Mouse (Mus musculus) kidney, adult 18-20 months (tissue): ENCODE results near the gene Vwa7.
"Not testable (repeated sequence)": the region's sequence is repeated elsewhere in the genome, so short reads cannot be mapped to it uniquely, and the experiment has no call there.

Experiments
- DNase-seq: peaks from one replicate; pipeline ENCODE4 v3.0.0; 2021

Gene Vwa7

DNA sequence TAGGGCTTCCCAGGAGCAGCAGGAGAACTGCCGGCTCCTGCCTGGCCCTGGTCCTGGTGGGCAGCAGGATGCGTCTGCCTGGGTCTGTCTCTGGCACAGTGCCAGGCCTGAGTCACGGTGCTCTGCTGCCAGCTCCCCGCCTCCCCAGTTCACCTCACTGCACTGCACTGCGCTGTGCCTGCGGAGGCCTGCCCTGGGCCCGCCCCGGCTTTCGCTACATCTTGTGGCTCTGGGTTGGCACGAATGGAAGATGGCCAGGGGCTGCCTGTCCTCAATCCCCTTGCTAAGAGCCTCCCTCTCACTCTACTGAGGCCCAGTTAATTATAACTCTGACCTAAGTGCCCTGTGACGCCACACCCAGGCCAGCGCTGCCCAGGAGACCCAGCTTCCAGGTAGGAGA is at the start of gene Vwa7:
Vwa7 (plus strand) TSS at position 204 of the 400 bp plus-strand sequence.
- DNase-seq: peak; percentile 33

DNA sequence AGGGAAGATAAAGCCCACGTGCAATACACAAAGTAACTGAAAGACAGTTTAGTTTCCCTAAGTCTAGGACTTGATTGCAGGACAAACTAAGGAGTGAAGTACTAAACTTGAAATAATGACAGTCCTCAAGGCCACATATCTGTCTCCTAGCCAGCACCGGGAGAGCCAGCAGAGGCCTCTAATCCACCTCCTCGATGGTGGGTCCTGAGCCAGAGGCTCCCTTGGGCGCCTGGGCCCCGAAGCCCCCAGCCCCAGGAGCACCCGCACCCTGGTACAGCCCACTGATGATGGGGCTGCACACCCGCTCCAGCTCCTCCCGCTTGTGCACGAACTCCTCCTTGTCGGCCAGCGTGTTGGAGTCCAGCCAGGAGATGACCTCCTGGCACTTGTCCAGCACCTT is 46.6 kb upstream of the Vwa7 start, which contains the start of gene Gm20481:
Gm20481 (plus strand) TSS at position 91 of the 400 bp plus-strand sequence.
- not testable (repeated sequence) for DNase-seq

- not testable (repeated sequence) for DNase-seq
Observed at GRCm38 (mm10) chr17:34970850-34971249, 45.5 kb upstream of the Vwa7 start.

GRCm38 (mm10) chr17:34971694-34972068 is 44.7 kb upstream of the Vwa7 start:
- peak; percentile 41 for DNase-seq

GRCm38 (mm10) chr17:34972069-34972749 is 44.2 kb upstream of the Vwa7 start, which contains the start of the genes Hspa1a and Hspa1l:
Gene Hspa1a, minus strand, starts transcription at chr17:34972156.
Gene Hspa1l, plus strand, starts transcription at chr17:34972703.
- DNase-seq: peak; percentile 96

DNA sequence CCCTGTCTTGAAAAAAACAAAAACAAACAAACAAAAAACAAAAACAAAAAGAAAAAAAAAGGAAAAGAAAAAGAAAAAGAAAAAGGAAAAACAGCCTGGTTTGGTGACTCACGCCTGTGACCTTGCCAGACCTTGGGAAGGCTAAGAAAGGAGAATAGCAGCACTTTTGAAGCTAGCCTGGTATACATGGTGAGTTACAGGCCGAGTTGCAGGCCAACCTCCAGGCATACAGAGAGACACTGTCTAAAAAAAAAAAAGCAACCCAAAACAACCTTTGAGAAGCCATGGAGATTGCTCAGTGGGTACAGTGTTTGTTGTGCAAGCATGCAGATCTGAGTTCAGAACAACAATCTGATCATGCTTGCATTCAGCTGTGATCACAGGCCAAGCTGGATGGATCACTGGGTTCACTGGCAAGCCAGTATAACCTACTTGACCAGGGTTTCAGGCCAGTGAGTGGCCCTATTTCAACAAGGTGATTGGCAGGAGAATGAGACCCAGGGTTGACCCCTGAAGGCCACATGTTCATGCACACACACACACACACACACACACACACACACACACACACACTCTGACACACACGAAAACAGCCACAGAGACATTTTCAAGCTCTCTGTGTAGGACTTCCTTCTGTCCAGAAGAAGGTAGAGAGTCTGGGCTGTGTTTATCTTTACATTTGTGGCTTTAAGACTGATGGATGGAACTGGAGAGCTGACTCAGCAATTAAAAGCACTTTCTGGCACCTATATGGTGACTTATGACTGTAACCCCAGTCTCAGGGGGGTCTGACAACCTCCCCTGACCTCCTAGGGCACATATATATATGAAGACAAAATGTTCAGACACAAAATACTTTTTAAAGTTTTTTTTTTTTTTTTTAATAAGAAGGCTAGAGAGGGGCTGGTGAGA is 40.5 kb upstream of the Vwa7 start:
- no peak for DNase-seq

- DNase-seq: no peak
Observed at GRCm38 (mm10) chr17:34977000-34977399, 39.4 kb upstream of the Vwa7 start.

DNA sequence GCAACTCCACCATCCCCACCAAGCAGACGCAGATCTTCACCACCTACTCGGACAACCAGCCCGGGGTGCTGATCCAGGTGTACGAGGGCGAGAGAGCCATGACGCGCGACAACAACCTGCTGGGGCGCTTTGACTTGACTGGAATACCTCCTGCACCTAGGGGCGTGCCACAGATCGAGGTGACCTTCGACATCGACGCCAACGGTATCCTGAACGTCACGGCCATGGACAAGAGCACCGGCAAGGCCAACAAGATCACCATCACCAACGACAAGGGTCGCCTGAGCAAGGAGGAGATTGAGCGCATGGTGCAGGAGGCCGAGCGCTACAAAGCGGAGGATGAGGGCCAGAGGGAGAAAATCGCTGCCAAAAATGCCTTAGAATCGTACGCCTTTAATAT is 38.1 kb upstream of the Vwa7 start:
- no peak for DNase-seq

DNA sequence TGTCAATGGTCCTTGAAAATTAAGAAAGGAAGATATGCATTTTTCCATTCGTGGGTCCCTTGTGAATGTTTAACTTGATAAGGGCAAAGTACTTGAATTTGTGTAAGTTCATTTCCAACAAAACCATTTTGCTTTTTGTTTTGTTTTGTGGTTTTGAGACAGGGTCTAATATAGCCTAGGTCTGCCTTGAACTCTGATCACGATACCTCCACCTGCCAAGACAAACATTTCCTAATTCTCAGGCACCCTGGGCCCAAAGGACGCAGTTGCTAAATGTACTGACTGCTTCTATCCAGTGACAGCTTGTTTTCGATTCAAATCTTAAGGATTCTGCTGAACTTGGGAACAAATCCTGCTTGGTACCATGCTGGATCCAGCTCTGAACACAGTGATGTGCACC is 36.7 kb upstream of the Vwa7 start:
- DNase-seq: peak; percentile 29

- no peak for DNase-seq
Observed at GRCm38 (mm10) chr17:34980655-34981054, 35.7 kb upstream of the Vwa7 start.

- DNase-seq: peak; percentile 95
Observed at GRCm38 (mm10) chr17:34981690-34982180, 34.6 kb upstream of the Vwa7 start, which contains the start of gene Lsm2. Gene Lsm2, plus strand, starts transcription at chr17:34981862.

- DNase-seq: no peak
Observed at GRCm38 (mm10) chr17:34982328-34982727, 34.1 kb upstream of the Vwa7 start.

DNA sequence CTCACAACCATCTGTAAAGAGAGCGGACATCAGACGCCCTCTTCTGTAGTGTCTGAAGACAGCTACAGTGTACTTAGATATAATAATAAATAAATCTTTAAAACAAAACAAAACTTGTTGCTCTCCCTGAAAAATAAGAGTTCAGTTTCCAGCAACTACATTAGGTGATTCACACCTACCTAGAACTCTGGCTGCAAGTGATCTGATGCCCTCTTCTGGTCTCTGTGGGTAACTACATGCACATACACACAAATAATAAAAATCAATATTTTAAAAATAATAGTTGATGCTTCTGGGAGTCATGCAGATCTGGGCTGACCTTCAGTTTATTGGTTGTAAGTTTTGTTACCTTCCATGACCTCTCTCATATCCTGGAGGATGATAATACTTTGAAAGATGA is 32.2 kb upstream of the Vwa7 start:
- DNase-seq: no peak

- no peak for DNase-seq
Observed at GRCm38 (mm10) chr17:34994751-34995150, 21.6 kb upstream of the Vwa7 start.

GRCm38 (mm10) chr17:34995192-34995591 is 21.2 kb upstream of the Vwa7 start:
- not testable (repeated sequence) for DNase-seq

GRCm38 (mm10) chr17:34995927-34996326 is 20.5 kb upstream of the Vwa7 start:
- not testable (repeated sequence) for DNase-seq

DNA sequence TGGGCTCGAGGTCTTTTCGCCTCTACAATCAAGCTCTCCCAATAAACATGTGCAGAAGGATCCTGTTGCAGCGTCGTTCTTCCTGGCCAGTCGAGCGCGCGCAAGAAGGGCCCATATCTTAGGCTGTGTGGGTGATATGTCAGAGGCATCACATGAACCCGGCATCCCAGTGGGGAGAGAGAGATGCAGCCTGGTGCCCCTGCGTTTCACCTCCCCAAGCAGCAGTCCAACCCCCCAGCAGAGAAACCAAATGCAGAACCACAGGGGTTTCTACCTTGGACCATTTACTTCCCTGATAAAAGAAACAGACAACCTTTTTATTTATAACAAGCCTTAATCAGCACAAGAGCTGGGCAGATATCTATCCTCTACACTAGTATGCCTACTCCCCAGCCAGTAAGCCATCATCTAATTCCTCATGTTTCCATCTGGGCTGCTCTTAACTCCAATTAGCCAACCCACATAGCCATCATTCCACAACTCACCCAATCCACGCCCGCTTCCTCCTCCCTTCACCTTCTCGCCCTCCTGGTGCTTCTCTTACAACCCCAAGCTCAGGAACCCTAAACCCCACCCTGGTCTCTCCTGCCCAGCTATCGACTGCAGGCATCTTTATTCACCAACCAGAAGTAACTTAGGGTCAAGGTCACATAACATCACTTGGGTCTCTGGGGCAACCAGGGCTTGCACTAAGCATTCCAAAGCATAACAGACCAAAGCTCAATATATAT is 19.8 kb upstream of the Vwa7 start:
- no peak for DNase-seq

GRCm38 (mm10) chr17:34997142-34997483 is 19.3 kb upstream of the Vwa7 start:
- DNase-seq: no peak

DNA sequence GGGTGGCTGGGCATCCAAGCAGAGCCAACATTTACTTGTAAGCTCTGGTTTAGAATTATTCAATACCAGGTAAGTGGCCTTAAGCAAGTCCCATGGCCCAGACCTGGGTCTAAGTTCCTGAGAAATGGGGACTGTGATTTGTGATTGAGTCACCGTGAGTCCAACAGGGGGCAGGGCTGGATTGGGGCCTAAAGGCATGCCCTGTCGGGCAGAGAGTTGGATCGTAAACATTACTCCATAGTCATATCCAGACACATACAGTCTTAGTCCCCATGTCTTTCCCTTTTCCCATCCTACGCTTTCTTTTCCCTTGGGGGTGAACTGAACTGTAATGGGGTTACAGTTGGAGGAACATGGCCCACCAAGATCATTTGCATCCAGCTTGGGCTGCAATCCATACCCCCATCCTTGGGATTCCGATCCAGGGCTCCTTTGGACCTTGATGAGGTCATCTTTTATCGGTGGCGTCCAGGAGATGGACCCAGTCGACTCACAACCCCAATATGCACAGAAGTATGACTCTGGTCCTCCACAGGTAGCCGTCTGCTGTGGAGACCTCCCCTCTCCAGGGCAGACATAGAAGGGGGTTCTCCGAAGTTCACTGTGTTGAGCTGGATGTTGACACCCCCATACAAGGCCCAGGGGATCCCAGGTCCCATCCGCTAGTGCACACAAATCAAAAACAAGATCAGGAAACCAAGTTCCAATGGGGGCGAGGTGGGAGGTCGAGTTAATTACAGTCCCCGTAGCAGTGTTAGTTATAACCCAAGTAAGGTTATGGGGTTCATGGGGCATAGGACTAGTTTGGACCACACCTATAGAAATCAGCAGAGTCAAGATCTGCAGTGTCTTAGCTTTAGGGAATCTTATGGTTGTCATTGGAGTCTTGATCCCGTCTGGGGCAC is 17.6 kb upstream of the Vwa7 start:
- no peak for DNase-seq

DNA sequence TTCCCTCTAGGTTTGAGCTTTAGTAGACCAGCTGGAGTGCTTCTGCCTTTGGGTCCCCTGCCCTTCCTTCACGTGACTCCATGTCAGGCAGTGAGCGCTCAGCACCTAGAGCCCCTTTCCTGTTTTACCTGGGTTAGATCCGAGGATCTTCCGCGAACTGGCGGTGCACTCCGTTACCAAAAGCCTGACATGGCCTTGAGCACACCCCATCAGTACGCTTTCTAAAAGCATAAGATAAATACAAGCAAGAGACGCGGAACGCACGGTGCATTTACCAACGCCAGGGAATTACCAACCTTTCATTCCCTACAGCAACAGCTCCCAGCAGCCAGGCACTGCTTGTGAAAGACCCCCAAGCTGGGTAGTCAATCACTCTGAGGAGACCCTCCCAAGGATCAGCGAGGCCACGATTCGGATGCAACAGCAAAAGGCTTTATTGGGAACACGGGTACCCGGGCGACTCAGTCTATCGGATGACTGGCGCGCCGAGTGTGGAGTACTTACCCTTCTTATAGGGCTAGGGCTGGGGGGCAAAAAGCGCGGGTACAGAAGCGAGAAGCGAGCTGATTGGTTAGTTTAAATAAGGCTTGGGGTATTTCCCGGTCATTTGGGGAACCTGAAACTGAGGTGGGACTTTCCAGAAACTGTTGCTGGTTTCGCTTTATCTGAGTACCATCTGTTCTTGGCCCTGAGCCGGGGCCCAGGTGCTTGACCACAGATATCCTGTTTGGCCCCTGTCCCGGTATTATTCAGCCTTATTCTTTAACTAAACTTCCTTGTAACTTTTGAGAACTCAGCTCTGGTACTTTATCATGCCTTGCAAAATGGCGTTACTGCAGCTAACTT is 16.3 kb upstream of the Vwa7 start:
- DNase-seq: not testable (repeated sequence)
